Mouse (Mus musculus) kidney, embryonic 16.5 days (tissue): ENCODE results near the gene Gm266. TPM values are rescaled to one million over a fixed set of nuclear protein-coding genes. Genes with fewer than 3 reads are reported as not detected.

Source experiments
- ATAC-seq: fragments of 200-750 bp; cut with Nextera tagmentation; 2 replicates; pipeline ENCODE4 v1.8.0; 2017; ENCODE audit warnings: moderate TSS enrichment; ENCODE audit not compliant: low FRiP score, low TSS enrichment
- H3K27ac ChIP-seq: fragments of 300-500 bp; sonication (generic); 2 replicates; pipeline ENCODE4 v1.5.1; 2014; ENCODE audit warnings: low read length
- H3K27me3 ChIP-seq: fragments of 300-500 bp; sonication (generic); 2 replicates; pipeline ENCODE4 v1.6.1; 2014; ENCODE audit warnings: low read length, control low read depth, mixed read lengths; ENCODE audit not compliant: insufficient read depth
- H3K36me3 ChIP-seq: fragments of 300-500 bp; sonication (generic); 2 replicates; pipeline ENCODE4 v1.6.1; 2014; ENCODE audit warnings: low read length, control low read depth, mixed read lengths; ENCODE audit not compliant: insufficient read depth
- H3K4me1 ChIP-seq: fragments of 300-500 bp; sonication (generic); 2 replicates; pipeline ENCODE4 v1.6.1; 2014; ENCODE audit warnings: low read length, control low read depth, mixed read lengths; ENCODE audit not compliant: insufficient read depth
- H3K4me2 ChIP-seq: fragments of 300-500 bp; sonication (generic); replicated peaks from 2 replicates; pipeline ENCODE4 v1.6.1; 2014; ENCODE audit warnings: low read depth, low read length
- H3K4me3 ChIP-seq: fragments of 300-500 bp; sonication (generic); 2 replicates; pipeline ENCODE4 v1.5.1; 2014; ENCODE audit warnings: mild to moderate bottlenecking, low read length
- H3K9ac ChIP-seq: fragments of 300-500 bp; sonication (generic); replicated peaks from 2 replicates; pipeline ENCODE4 v1.6.1; 2014; ENCODE audit warnings: low read length
- H3K9me3 ChIP-seq: fragments of 300-500 bp; sonication (generic); 2 replicates; pipeline ENCODE4 v1.6.1; 2016; ENCODE audit warnings: low read length, control low read depth
- WGBS: fragments of 180-500 bp; shearing (Covaris S2); extraction: QIAGEN DNeasy Blood & Tissue Kit; methylation state at CpG from one replicate; pipeline ENCODE4 v1.1.7; 2014; 5-methylcytosine and 5-hydroxymethylcytosine counted together
- polyA plus RNA-seq: library from polyadenylated mRNA; unstranded; fragments of >200 nt; fragmentation: Nextera tagmentation; extraction: Ambion mirVana; gene quantifications from 2 replicates; pipeline ENCODE4 v1.2.1, GENCODE M21; 2015

Gene Gm266
- 78.6 and 84.8 TPM in 2 replicates for polyA plus RNA-seq

- Histone ChIP-seq H3K36me3 (no peaks in the 10 kb centered on the region), H3K27me3 (no peaks in the 10 kb centered on the region; the same call in 1 of the 2 replicates), H3K4me1 (peaks cover 44% of the 10 kb centered on the region), H3K9me3 (no peaks in the 10 kb centered on the region), H3K27ac (peak within 1 kb of the TSS; percentile 90), H3K4me2 (peak within 1 kb of the TSS; percentile 90), H3K9ac (peak within 1 kb of the TSS; percentile 85), H3K4me3 (peak within 1 kb of the TSS; percentile 64)
- peak; percentile 94 for ATAC-seq
- 0% methylated on average over 43 of the region's 58 CpGs for WGBS
These were observed at the start of gene Gm266 for GRCm38 (mm10) chr12:111485652-111486306. Gm266 (minus strand) TSS chr12:111485823.

- H3K36me3 ChIP-seq, result peaks cover 7% of the 10 kb centered on the region
- H3K27me3 ChIP-seq, result no peaks in the 10 kb centered on the region
- ATAC-seq, result no peak
- no peak overlapping the region for H3K4me2 ChIP-seq
- H3K4me1 ChIP-seq, result peaks cover 28% of the 10 kb centered on the region
- H3K27ac ChIP-seq, result no peak overlapping the region
- no peak overlapping the region for H3K9ac ChIP-seq
- 38% methylated on average over 6 of the region's 6 CpGs for WGBS
- H3K9me3 ChIP-seq, result no peaks in the 10 kb centered on the region
- H3K4me3 ChIP-seq, result no peak overlapping the region
These were observed 49.7 kb upstream of the Gm266 start for GRCm38 (mm10) chr12:111535281-111535680.

GRCm38 (mm10) chr12:111533096-111533794 is 47.6 kb upstream of the Gm266 start:
- Histone ChIP-seq H3K36me3 (no peaks in the 10 kb centered on the region), H3K27ac (no peak overlapping the region), H3K4me1 (peaks cover 17% of the 10 kb centered on the region), H3K27me3 (no peaks in the 10 kb centered on the region), H3K4me3 (no peak overlapping the region), H3K4me2 (no peak overlapping the region), H3K9ac (0 out of 2 replicates have a peak overlapping the region, but pooled peaks have one; percentile 39), H3K9me3 (no peaks in the 10 kb centered on the region)
- ATAC-seq, result no peak
- 35% methylated on average over 11 of the region's 11 CpGs for WGBS

GRCm38 (mm10) chr12:111529192-111529591 is 43.6 kb upstream of the Gm266 start:
- Histone ChIP-seq H3K4me2 (no peak overlapping the region), H3K27me3 (no peaks in the 10 kb centered on the region), H3K36me3 (no peaks in the 10 kb centered on the region), H3K4me3 (no peak overlapping the region), H3K9ac (no peak overlapping the region), H3K9me3 (no peaks in the 10 kb centered on the region), H3K4me1 (peaks cover 4% of the 10 kb centered on the region; the same call in 1 of the 2 replicates), H3K27ac (no peak overlapping the region)
- 24% methylated on average over 8 of the region's 8 CpGs for WGBS
- ATAC-seq, result no peak

GRCm38 (mm10) chr12:111527643-111528281 is 42.1 kb upstream of the Gm266 start:
- H3K27me3 ChIP-seq, result no peaks in the 10 kb centered on the region
- H3K4me3 ChIP-seq, result no peak overlapping the region
- H3K9ac ChIP-seq, result no peak overlapping the region
- no peaks in the 10 kb centered on the region for H3K9me3 ChIP-seq
- no peak for ATAC-seq
- H3K4me1 ChIP-seq, result no peaks in the 10 kb centered on the region
- no peak overlapping the region for H3K27ac ChIP-seq
- no peak overlapping the region for H3K4me2 ChIP-seq
- no peaks in the 10 kb centered on the region for H3K36me3 ChIP-seq
- WGBS, result 71% methylated on average over 8 of the region's 8 CpGs

- Histone ChIP-seq H3K27ac (no peak overlapping the region), H3K4me3 (no peak overlapping the region), H3K9ac (no peak overlapping the region), H3K9me3 (peaks cover 7% of the 10 kb centered on the region; the same call in 1 of the 2 replicates), H3K4me1 (no peaks in the 10 kb centered on the region), H3K36me3 (no peaks in the 10 kb centered on the region), H3K4me2 (no peak overlapping the region), H3K27me3 (no peaks in the 10 kb centered on the region)
- WGBS, result 84% methylated on average over 3 of the region's 3 CpGs
- no peak for ATAC-seq
These were observed 39.3 kb upstream of the Gm266 start for GRCm38 (mm10) chr12:111524883-111525282.

- no peak overlapping the region for H3K9ac ChIP-seq
- H3K9me3 ChIP-seq, result peaks cover 7% of the 10 kb centered on the region; the same call in 1 of the 2 replicates
- no peak overlapping the region for H3K4me2 ChIP-seq
- no peaks in the 10 kb centered on the region for H3K27me3 ChIP-seq
- no peaks in the 10 kb centered on the region for H3K36me3 ChIP-seq
- no peaks in the 10 kb centered on the region for H3K4me1 ChIP-seq
- no peak overlapping the region for H3K27ac ChIP-seq
- no peak overlapping the region for H3K4me3 ChIP-seq
- WGBS, result 59% methylated on average over 1 of the region's 1 CpGs
- no peak for ATAC-seq
These were observed 38.8 kb upstream of the Gm266 start for GRCm38 (mm10) chr12:111524469-111524868.

- Histone ChIP-seq H3K9me3 (peaks cover 7% of the 10 kb centered on the region; the same call in 1 of the 2 replicates), H3K27me3 (no peaks in the 10 kb centered on the region), H3K9ac (no peak overlapping the region), H3K4me1 (no peaks in the 10 kb centered on the region), H3K27ac (no peak overlapping the region), H3K4me2 (no peak overlapping the region), H3K36me3 (no peaks in the 10 kb centered on the region), H3K4me3 (no peak overlapping the region)
- WGBS, result 78% methylated on average over 2 of the region's 2 CpGs
- ATAC-seq, result no peak
These were observed 35.4 kb upstream of the Gm266 start for GRCm38 (mm10) chr12:111520994-111521393.

- H3K27ac ChIP-seq, result no peak overlapping the region
- peaks cover 7% of the 10 kb centered on the region; the same call in 1 of the 2 replicates for H3K9me3 ChIP-seq
- no peak for ATAC-seq
- no peaks in the 10 kb centered on the region for H3K4me1 ChIP-seq
- 62% methylated on average over 5 of the region's 5 CpGs for WGBS
- no peak overlapping the region for H3K4me3 ChIP-seq
- no peak overlapping the region for H3K4me2 ChIP-seq
- no peaks in the 10 kb centered on the region for H3K36me3 ChIP-seq
- H3K9ac ChIP-seq, result no peak overlapping the region
- no peaks in the 10 kb centered on the region for H3K27me3 ChIP-seq
These were observed 34.2 kb upstream of the Gm266 start for GRCm38 (mm10) chr12:111519821-111520220.
